Mouse (Mus musculus) cerebellum, postnatal 36 days (tissue): Measurements from ENCODE around the gene Pgbd1.

Source experiments
- DNase-seq, 2 experiments: peaks; one replicate each; pipeline ENCODE4 v3.0.0; 2021 to 2022; ENCODE audit warnings: mixed read lengths in 2 of 2

Pgbd1 gene

GRCm38 (mm10) chr13:21415266-21415665, 25.6 kb downstream of the Pgbd1 start:
- no peak for DNase-seq

GRCm38 (mm10) chr13:21414231-21415212, 26.3 kb downstream of the Pgbd1 start:
- no peak for DNase-seq

GRCm38 (mm10) chr13:21408805-21409459, 31.9 kb downstream of the Pgbd1 start:
- no peak for DNase-seq

GRCm38 (mm10) chr13:21407969-21408804, 32.7 kb downstream of the Pgbd1 start:
- peak; percentile 84 to 86 for DNase-seq

- DNase-seq: no peak
Observed at GRCm38 (mm10) chr13:21407341-21407740, 33.5 kb downstream of the Pgbd1 start.

GRCm38 (mm10) chr13:21402848-21403247, 38.0 kb downstream of the Pgbd1 start:
- DNase-seq: no peak

GRCm38 (mm10) chr13:21402287-21402846, 38.5 kb downstream of the Pgbd1 start, which contains the start of gene Zkscan3:
Gene Zkscan3 (minus strand): TSS chr13:21402755.
- peak; percentile 85 to 87 for DNase-seq

- DNase-seq: no peak
Observed at GRCm38 (mm10) chr13:21401636-21402286, 39.1 kb downstream of the Pgbd1 start.

GRCm38 (mm10) chr13:21401166-21401565, 39.7 kb downstream of the Pgbd1 start:
- DNase-seq: no peak

- DNase-seq: no peak
Observed at GRCm38 (mm10) chr13:21397486-21397885, 43.4 kb downstream of the Pgbd1 start.

- DNase-seq: peak; percentile 22 to 28
Observed at GRCm38 (mm10) chr13:21396048-21396447, 44.8 kb downstream of the Pgbd1 start.

- no peak for DNase-seq
Observed at GRCm38 (mm10) chr13:21395623-21396022, 45.2 kb downstream of the Pgbd1 start.

GRCm38 (mm10) chr13:21395211-21395610, 45.6 kb downstream of the Pgbd1 start:
- no peak for DNase-seq

- DNase-seq: no peak
Observed at GRCm38 (mm10) chr13:21377773-21378172, 63.1 kb downstream of the Pgbd1 start.

- DNase-seq: no peak
Observed at GRCm38 (mm10) chr13:21372700-21373099, 68.2 kb downstream of the Pgbd1 start.
